Mouse (Mus musculus): ENCODE data around the gene Pitpnb. TPM values are rescaled to one million over a fixed set of nuclear protein-coding genes. Genes with fewer than 3 reads are reported as not detected.

Pitpnb gene
- polyA plus RNA-seq, 1 experiment from 2014 or later = 61.2 TPM

DNA sequence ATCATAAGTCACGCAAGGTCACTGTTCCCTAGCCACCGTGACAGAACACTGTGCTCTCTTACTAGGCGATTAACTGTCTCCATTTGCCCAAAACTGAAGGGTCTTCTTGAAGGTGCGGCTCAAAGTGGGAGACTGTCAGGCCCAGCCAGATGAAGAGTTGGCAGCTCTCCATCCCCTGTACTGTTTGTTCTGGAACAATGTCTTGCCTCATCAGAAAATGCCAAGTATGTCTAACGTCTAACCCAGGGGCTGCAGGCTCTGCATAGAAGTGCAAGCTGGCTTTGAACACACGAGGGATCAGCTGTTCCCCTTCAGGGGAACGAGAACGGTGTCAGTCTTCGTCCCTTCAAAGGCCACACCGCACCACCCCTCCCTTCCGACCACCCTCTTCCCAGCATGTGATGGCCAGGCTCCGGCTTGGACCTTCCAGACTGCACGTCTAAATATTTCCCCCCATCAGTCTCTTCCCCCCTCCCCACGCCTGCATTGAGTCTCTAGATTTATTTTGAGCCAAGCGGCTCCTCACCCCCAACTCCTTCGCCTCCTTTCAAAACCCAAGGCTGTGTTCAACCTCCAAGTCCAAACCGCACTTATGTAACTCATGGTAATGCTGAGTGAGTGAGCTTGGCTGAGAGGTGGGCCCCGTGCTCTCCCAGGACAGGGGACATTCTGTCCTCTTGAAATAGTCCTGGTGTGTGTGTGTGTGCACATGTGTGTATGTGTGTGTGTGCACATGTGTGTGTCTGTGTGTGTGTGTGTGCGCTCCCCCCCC, 71.5 kb downstream of the Pitpnb start:
- no peaks in the 10 kb centered on the region; the same call in 1 of the 2 replicates for H3K4me1 ChIP-seq (replicated peaks; ENCODE audit: control insufficient read depth, insufficient read depth)

DNA sequence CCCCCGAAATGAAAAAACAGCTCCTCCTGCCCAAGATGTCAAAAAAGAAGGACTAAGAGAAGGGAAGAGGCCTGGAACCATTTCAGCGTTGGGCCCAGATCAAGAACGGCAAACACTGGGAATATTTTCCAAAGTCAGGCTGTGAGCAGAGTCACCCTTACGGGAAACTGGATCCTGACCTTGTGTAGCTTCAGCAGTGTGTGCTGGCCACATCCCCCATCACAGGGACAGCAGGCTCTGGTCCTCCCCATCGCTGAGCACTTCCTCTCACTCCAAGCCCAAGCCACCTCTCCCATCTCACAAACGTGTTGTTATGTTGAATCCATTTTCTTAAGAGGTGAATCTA, 72.1 kb downstream of the Pitpnb start:
- 65% methylated on average over 6 of the region's 6 CpGs for WGBS
- DNase-seq (ENCODE audit: low spot score) (no peak), ATAC-seq (ENCODE audit: low FRiP score, low TSS enrichment) (no peak)
- Histone ChIP-seq H3K27ac (replicated peaks) (peak overlapping the region; percentile 30), H3K4me1 (replicated peaks; ENCODE audit: control insufficient read depth, insufficient read depth) (no peaks in the 10 kb centered on the region), H3K9me3 (ENCODE audit: control insufficient read depth, low read length) (no peaks in the 10 kb centered on the region), H3K36me3 (ENCODE audit: control insufficient read depth, insufficient read depth, low read length) (no peaks in the 10 kb centered on the region), H3K27me3 (ENCODE audit: control insufficient read depth, insufficient read depth, low read length) (no peaks in the 10 kb centered on the region), H3K4me2 (replicated peaks; ENCODE audit: low read depth) (no peak overlapping the region), H3K9ac (ENCODE audit: low read length) (no peak overlapping the region), H3K4me3 (ENCODE audit: low read depth, low read length) (no peak overlapping the region)
- no peak for TF ChIP-seq CTCF (IDR thresholded peaks at IDR 0.05; ENCODE audit: low read depth)
- TF ChIP-seq EP300 (optimal IDR thresholded peaks at IDR 0.05) = no peak

More for the DNA sequence above, 71.5 kb downstream of the Pitpnb start:
- 59% methylated on average over 19 of the region's 19 CpGs for WGBS
- Histone ChIP-seq H3K4me2 (replicated peaks; ENCODE audit: low read depth) (no peak overlapping the region), H3K4me3 (ENCODE audit: low read depth, low read length) (no peak overlapping the region), H3K9ac (ENCODE audit: low read length) (no peak overlapping the region), H3K27me3 (ENCODE audit: control insufficient read depth, insufficient read depth, low read length) (no peaks in the 10 kb centered on the region), H3K36me3 (ENCODE audit: control insufficient read depth, insufficient read depth, low read length) (no peaks in the 10 kb centered on the region), H3K27ac (replicated peaks) (no peak overlapping the region), H3K9me3 (ENCODE audit: control insufficient read depth, low read length) (no peaks in the 10 kb centered on the region)
- peak; percentile 45 for ATAC-seq (ENCODE audit: low FRiP score, low TSS enrichment)
- no peak for TF ChIP-seq EP300 (optimal IDR thresholded peaks at IDR 0.05)
- no peak for TF ChIP-seq CTCF (IDR thresholded peaks at IDR 0.05; ENCODE audit: low read depth)
- no peak for DNase-seq (ENCODE audit: low spot score)

DNA sequence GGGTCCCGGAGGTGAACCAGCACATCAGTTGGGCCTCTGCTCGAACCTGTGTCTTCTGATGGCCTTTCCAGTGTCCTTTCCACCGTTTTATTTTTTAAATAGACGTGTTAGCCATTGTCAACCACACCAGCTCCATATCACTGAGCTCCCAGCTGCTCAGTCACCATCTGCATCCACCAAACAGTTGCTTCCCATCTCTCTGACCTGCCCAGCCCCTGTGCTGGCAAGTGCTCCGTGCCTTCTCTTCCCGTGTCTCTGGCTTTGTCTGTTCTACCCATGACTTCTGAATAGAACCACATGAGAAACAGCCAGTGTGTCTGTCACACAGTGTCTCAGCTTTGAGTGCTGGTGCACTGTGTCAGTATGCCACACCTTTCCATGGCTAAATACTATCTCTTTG, 74.2 kb downstream of the Pitpnb start:
- H3K9ac ChIP-seq (ENCODE audit: low read length) = no peak overlapping the region
- H3K27me3 ChIP-seq (ENCODE audit: control insufficient read depth, insufficient read depth, low read length) = no peaks in the 10 kb centered on the region
- TF ChIP-seq EP300 (optimal IDR thresholded peaks at IDR 0.05) = no peak
- no peak for TF ChIP-seq CTCF (IDR thresholded peaks at IDR 0.05; ENCODE audit: low read depth)
- no peak overlapping the region for H3K4me3 ChIP-seq (ENCODE audit: low read depth, low read length)
- DNase-seq (ENCODE audit: low spot score) (no peak), ATAC-seq (ENCODE audit: low FRiP score, low TSS enrichment) (no peak)
- no peak overlapping the region for H3K4me2 ChIP-seq (replicated peaks; ENCODE audit: low read depth)
- no peaks in the 10 kb centered on the region for H3K36me3 ChIP-seq (ENCODE audit: control insufficient read depth, insufficient read depth, low read length)
- H3K27ac ChIP-seq (replicated peaks) = no peak overlapping the region
- WGBS = 72% methylated on average over 6 of the region's 6 CpGs
- H3K9me3 ChIP-seq (ENCODE audit: control insufficient read depth, low read length) = no peaks in the 10 kb centered on the region
- 0 out of 2 replicates have a peak, but pooled peaks cover 4% of the 10 kb centered on the region for H3K4me1 ChIP-seq (replicated peaks; ENCODE audit: control insufficient read depth, insufficient read depth)

DNA sequence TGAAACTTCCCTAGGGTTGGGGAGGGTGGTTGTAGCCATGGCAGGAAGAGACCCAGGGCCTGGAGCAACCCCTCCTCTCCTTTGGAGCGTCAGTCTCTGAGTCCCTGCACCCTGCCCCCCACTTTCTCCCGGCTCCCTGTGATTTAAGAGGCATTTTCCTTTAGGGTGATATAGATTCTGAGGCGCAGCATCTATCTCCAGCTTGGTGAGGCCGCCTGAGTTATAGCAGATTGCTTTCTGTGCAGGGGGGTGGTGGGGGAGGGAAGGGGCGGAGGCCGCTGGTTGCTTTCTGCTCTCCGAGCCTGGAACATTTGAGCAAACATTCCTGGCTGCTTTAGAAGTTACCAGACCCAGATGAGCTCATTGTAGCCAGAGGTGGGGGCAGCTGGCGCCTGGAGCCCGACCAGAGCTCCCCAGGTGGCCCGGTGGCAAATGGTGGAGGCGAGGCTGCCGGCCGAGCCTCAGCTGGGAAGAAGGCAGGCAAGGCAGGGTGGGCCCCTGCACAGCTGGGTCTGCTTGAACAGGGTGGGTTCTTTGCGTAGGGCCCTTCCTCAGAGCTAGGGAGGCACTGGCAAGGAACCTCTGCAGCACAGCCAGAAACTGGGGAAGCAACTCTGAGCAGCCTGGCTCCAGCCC, 78.0 kb downstream of the Pitpnb start:
- Histone ChIP-seq H3K27me3 (ENCODE audit: control insufficient read depth, insufficient read depth, low read length) (no peaks in the 10 kb centered on the region), H3K9ac (ENCODE audit: low read length) (0 out of 2 replicates have a peak overlapping the region, but pooled peaks have one; percentile 18), H3K4me1 (replicated peaks; ENCODE audit: control insufficient read depth, insufficient read depth) (0 out of 2 replicates have a peak, but pooled peaks cover 4% of the 10 kb centered on the region), H3K27ac (replicated peaks) (peak overlapping the region; percentile 82), H3K4me2 (replicated peaks; ENCODE audit: low read depth) (no peak overlapping the region; the same call in 1 of the 2 replicates), H3K9me3 (ENCODE audit: control insufficient read depth, low read length) (no peaks in the 10 kb centered on the region), H3K4me3 (ENCODE audit: low read depth, low read length) (no peak overlapping the region), H3K36me3 (ENCODE audit: control insufficient read depth, insufficient read depth, low read length) (no peaks in the 10 kb centered on the region)
- ATAC-seq (ENCODE audit: low FRiP score, low TSS enrichment) (peak; percentile 68), DNase-seq (ENCODE audit: low spot score) (peak; percentile 68)
- TF ChIP-seq CTCF (IDR thresholded peaks at IDR 0.05; ENCODE audit: low read depth) (no peak), EP300 (optimal IDR thresholded peaks at IDR 0.05) (no peak)
- WGBS = 8% methylated on average over 14 of the region's 14 CpGs

DNA sequence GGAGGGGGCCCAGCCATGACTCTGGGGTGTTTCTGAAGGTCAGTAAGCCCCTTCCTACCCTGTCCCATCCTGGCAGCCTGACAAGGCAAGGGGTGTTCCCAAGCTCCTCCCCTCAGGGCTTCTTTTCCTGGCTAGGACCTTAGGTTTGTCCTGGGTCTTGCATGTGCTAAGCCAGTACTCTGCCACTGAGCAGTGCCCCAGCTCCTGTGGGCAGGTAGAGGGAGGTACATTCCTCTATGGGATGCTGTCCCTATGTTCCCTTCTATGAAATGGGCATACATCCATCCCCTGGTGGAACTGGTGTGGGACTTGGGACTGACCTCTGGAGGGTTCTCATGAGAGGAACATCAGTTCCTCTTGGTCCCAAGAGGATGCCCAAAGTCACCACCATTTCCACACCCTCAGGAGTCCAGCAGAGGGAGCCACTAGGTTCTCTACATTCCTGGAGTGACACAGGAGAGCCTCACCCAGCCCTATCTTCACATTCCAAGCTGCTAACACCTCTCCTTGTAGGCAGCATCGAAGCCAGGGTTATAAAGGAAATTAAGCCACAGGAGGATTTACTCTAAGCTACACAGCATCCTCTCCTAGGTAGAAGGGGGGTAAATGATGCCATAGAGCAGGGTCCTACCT, 79.0 kb downstream of the Pitpnb start:
- 0 out of 2 replicates have a peak overlapping the region, but pooled peaks have one; percentile 82 for H3K27ac ChIP-seq (replicated peaks)
- ATAC-seq (ENCODE audit: low FRiP score, low TSS enrichment) (0 out of 2 replicates have a peak, but pooled peaks have one; percentile 34), DNase-seq (ENCODE audit: low spot score) (peak; percentile 50)
- 0 out of 2 replicates have a peak, but pooled peaks cover 4% of the 10 kb centered on the region for H3K4me1 ChIP-seq (replicated peaks; ENCODE audit: control insufficient read depth, insufficient read depth)
- no peaks in the 10 kb centered on the region for H3K36me3 ChIP-seq (ENCODE audit: control insufficient read depth, insufficient read depth, low read length)
- no peaks in the 10 kb centered on the region for H3K27me3 ChIP-seq (ENCODE audit: control insufficient read depth, insufficient read depth, low read length)
- no peak overlapping the region for H3K9ac ChIP-seq (ENCODE audit: low read length)
- 17% methylated on average over 1 of the region's 1 CpGs for WGBS
- no peak overlapping the region for H3K4me2 ChIP-seq (replicated peaks; ENCODE audit: low read depth)
- no peak for TF ChIP-seq EP300 (optimal IDR thresholded peaks at IDR 0.05)
- TF ChIP-seq CTCF (IDR thresholded peaks at IDR 0.05; ENCODE audit: low read depth) = peak; percentile 77
- H3K4me3 ChIP-seq (ENCODE audit: low read depth, low read length) = no peak overlapping the region
- no peaks in the 10 kb centered on the region for H3K9me3 ChIP-seq (ENCODE audit: control insufficient read depth, low read length)

Data from stomach, postnatal 0 days (tissue).